Mouse (Mus musculus) MEL (cell line): ENCODE results near the gene Trdmt1. TPM values are rescaled to one million over a fixed set of nuclear protein-coding genes. Genes with fewer than 3 reads are reported as not detected.

Experiments used
- DNase-seq: peaks from one replicate; pipeline ENCODE4 v3.0.0; 2011; ENCODE audit warnings: low read depth, low spot score
- H3K27ac ChIP-seq: 2 replicates; pipeline ENCODE4 v1.5.1; 2012; ENCODE audit warnings: low read depth, mild to moderate bottlenecking, control low read depth, low read length, moderate library complexity; ENCODE audit not compliant: control insufficient read depth
- H3K27me3 ChIP-seq, 2 experiments: fragments of 150-350 bp in 1 of 2; sonication (generic) in 1 of 2; 2 replicates each; pipeline ENCODE4 v1.6.1; 2012; ENCODE audit warnings: low read length in 2 of 2, mild to moderate bottlenecking in 2 of 2, improper control_type of control experiment in 1 of 2, moderate library complexity in 1 of 2; ENCODE audit not compliant: insufficient read depth in 2 of 2, control insufficient read depth in 1 of 2
- H3K36me3 ChIP-seq, 2 experiments: 2 replicates each; pipeline ENCODE4 v1.6.1; 2012 to 2014; ENCODE audit warnings: low read length in 2 of 2, improper control_type of control experiment in 1 of 2, inconsistent platforms in 1 of 2, mild to moderate bottlenecking in 1 of 2; ENCODE audit not compliant: insufficient read depth in 2 of 2, control insufficient read depth in 1 of 2
- H3K4me1 ChIP-seq, 2 experiments: fragments of 150-350 bp in 1 of 2; sonication (generic) in 1 of 2; 2 replicates each; pipeline ENCODE4 v1.6.1; 2012; ENCODE audit warnings: low read length in 2 of 2, improper control_type of control experiment in 1 of 2, mild to moderate bottlenecking in 1 of 2; ENCODE audit not compliant: insufficient read depth in 2 of 2, control insufficient read depth in 1 of 2
- H3K4me3 ChIP-seq, 2 experiments: fragments of 150-350 bp in 1 of 2; sonication (generic) in 1 of 2; 2 replicates each; pipeline ENCODE4 v1.5.1; 2012; ENCODE audit warnings: low read depth in 2 of 2, low read length in 2 of 2, mild to moderate bottlenecking in 2 of 2, moderate library complexity in 2 of 2, control low read depth in 1 of 2, improper control_type of control experiment in 1 of 2; ENCODE audit not compliant: control insufficient read depth in 1 of 2, insufficient read depth in 1 of 2
- H3K79me2 ChIP-seq: 2 replicates; pipeline ENCODE4 v1.6.1; 2012; ENCODE audit warnings: mild to moderate bottlenecking, low read length, moderate library complexity; ENCODE audit not compliant: control insufficient read depth, poor library complexity, insufficient read depth
- H3K9ac ChIP-seq: 2 replicates; pipeline ENCODE4 v1.6.1; 2012; ENCODE audit warnings: low read depth, mild to moderate bottlenecking, control low read depth, low read length, moderate library complexity; ENCODE audit not compliant: control insufficient read depth, poor library complexity, severe bottlenecking
- H3K9me3 ChIP-seq: fragments of 150-350 bp; sonication (generic); replicated peaks from 2 replicates; pipeline ENCODE4 v1.6.1; 2012; ENCODE audit warnings: mild to moderate bottlenecking, low read length, improper control_type of control experiment, moderate library complexity; ENCODE audit not compliant: insufficient read depth
- BHLHE40 ChIP-seq: IDR thresholded peaks from 2 replicates; pipeline ENCODE4 v1.6.1; 2012; ENCODE audit warnings: low read depth, mild to moderate bottlenecking, inconsistent platforms, low read length, improper control_type of control experiment, borderline replicate concordance
- CHD1 ChIP-seq: IDR thresholded peaks from 2 replicates; pipeline ENCODE4 v1.6.1; 2012; ENCODE audit warnings: low read depth, mild to moderate bottlenecking, inconsistent platforms, low read length, improper control_type of control experiment
- EP300 ChIP-seq, 2 experiments: IDR thresholded peaks; 2 replicates each; pipeline ENCODE4 v1.6.1; 2011; ENCODE audit warnings: improper control_type of control experiment in 2 of 2, low read length in 2 of 2, low read depth in 1 of 2, mild to moderate bottlenecking in 1 of 2
- ETS1 ChIP-seq: IDR thresholded peaks from 2 replicates; pipeline ENCODE4 v1.6.1; 2012; ENCODE audit warnings: low read depth, mild to moderate bottlenecking, inconsistent platforms, low read length, improper control_type of control experiment, moderate library complexity
- GATA1 ChIP-seq: IDR thresholded peaks from 2 replicates; pipeline ENCODE4 v1.6.1; 2011; ENCODE audit warnings: low read depth, low read length, improper control_type of control experiment
- JUND ChIP-seq: IDR thresholded peaks from 2 replicates; pipeline ENCODE4 v1.6.1; 2011; ENCODE audit warnings: low read depth, mild to moderate bottlenecking, improper control_type of control experiment, low read length
- KAT2A ChIP-seq: conservative IDR thresholded peaks from 2 replicates; pipeline ENCODE4 v1.6.1; 2012; ENCODE audit warnings: low read depth, low read length, improper control_type of control experiment, inconsistent platforms
- MAFK ChIP-seq: IDR thresholded peaks from 2 replicates; pipeline ENCODE4 v1.6.1; 2011; ENCODE audit warnings: low read depth, mild to moderate bottlenecking, low read length, improper control_type of control experiment, borderline replicate concordance
- MAZ ChIP-seq: IDR thresholded peaks from 2 replicates; pipeline ENCODE4 v1.6.1; 2012; ENCODE audit warnings: low read depth, mild to moderate bottlenecking, inconsistent platforms, low read length, improper control_type of control experiment
- MXI1 ChIP-seq: IDR thresholded peaks from 2 replicates; pipeline ENCODE4 v1.6.1; 2011; ENCODE audit warnings: mild to moderate bottlenecking, low read depth, low read length, improper control_type of control experiment
- MYB ChIP-seq: IDR thresholded peaks from 2 replicates; pipeline ENCODE4 v1.6.1; 2011; ENCODE audit warnings: mild to moderate bottlenecking, low read depth, low read length, improper control_type of control experiment
- MYC ChIP-seq: IDR thresholded peaks from 2 replicates; pipeline ENCODE4 v1.6.1; 2011; ENCODE audit warnings: low read depth, mild to moderate bottlenecking, low read length, improper control_type of control experiment, moderate library complexity
- NELFE ChIP-seq: IDR thresholded peaks from 2 replicates; pipeline ENCODE4 v1.6.1; 2011; ENCODE audit warnings: low read depth, low read length, improper control_type of control experiment
- POLR2A ChIP-seq, 2 experiments: IDR thresholded peaks; 2 replicates each; pipeline ENCODE4 v1.6.1; 2011 to 2012; ENCODE audit warnings: low read length in 2 of 2, mild to moderate bottlenecking in 2 of 2, control low read depth in 1 of 2, improper control_type of control experiment in 1 of 2, low read depth in 1 of 2, moderate library complexity in 1 of 2; ENCODE audit not compliant: control insufficient read depth in 1 of 2, insufficient read depth in 1 of 2, poor library complexity in 1 of 2
- POLR2AphosphoS2 ChIP-seq: IDR thresholded peaks from 2 replicates; pipeline ENCODE4 v1.6.1; 2011; ENCODE audit warnings: low read length, improper control_type of control experiment
- RAD21 ChIP-seq: IDR thresholded peaks from 2 replicates; pipeline ENCODE4 v1.6.1; 2011; ENCODE audit warnings: mild to moderate bottlenecking, low read depth, low read length, improper control_type of control experiment
- RCOR1 ChIP-seq: IDR thresholded peaks from 2 replicates; pipeline ENCODE4 v1.6.1; 2012; ENCODE audit warnings: low read depth, mild to moderate bottlenecking, inconsistent platforms, low read length, improper control_type of control experiment
- SIN3A ChIP-seq: IDR thresholded peaks from 2 replicates; pipeline ENCODE4 v1.6.1; 2012; ENCODE audit warnings: low read length, improper control_type of control experiment, inconsistent platforms
- TBP ChIP-seq: IDR thresholded peaks from 2 replicates; pipeline ENCODE4 v1.8.0; 2011; ENCODE audit warnings: low read depth, low read length, improper control_type of control experiment
- TCF12 ChIP-seq: IDR thresholded peaks from 2 replicates; pipeline ENCODE4 v1.6.1; 2014; ENCODE audit warnings: low read depth, mild to moderate bottlenecking, inconsistent platforms, low read length, improper control_type of control experiment, moderate library complexity
- UBTF ChIP-seq: IDR thresholded peaks from 2 replicates; pipeline ENCODE4 v1.6.1; 2012; ENCODE audit warnings: low read depth, mild to moderate bottlenecking, inconsistent platforms, low read length, improper control_type of control experiment, moderate library complexity, borderline replicate concordance; ENCODE audit not compliant: insufficient read depth
- USF2 ChIP-seq, 2 experiments: IDR thresholded peaks; 2 replicates each; pipeline ENCODE4 v1.6.1; 2011 to 2012; ENCODE audit warnings: improper control_type of control experiment in 2 of 2, low read length in 2 of 2, borderline replicate concordance in 1 of 2, inconsistent platforms in 1 of 2, low read depth in 1 of 2, mild to moderate bottlenecking in 1 of 2; ENCODE audit not compliant: insufficient read depth in 1 of 2
- ZC3H11A ChIP-seq: IDR thresholded peaks from 2 replicates; pipeline ENCODE4 v1.6.1; 2012; ENCODE audit warnings: low read depth, mild to moderate bottlenecking, inconsistent platforms, low read length, improper control_type of control experiment
- ZKSCAN1 ChIP-seq: IDR thresholded peaks from 2 replicates; pipeline ENCODE4 v1.6.1; 2012; ENCODE audit warnings: low read depth, mild to moderate bottlenecking, inconsistent platforms, low read length, improper control_type of control experiment, moderate library complexity
- ZMIZ1 ChIP-seq: IDR thresholded peaks from 2 replicates; pipeline ENCODE4 v1.6.1; 2012; ENCODE audit warnings: low read depth, mild to moderate bottlenecking, inconsistent platforms, low read length, improper control_type of control experiment, moderate library complexity
- ZNF384 ChIP-seq: IDR thresholded peaks from 2 replicates; pipeline ENCODE4 v1.6.1; 2012; ENCODE audit warnings: low read depth, mild to moderate bottlenecking, inconsistent platforms, low read length, improper control_type of control experiment
- polyA plus RNA-seq, 2 experiments: library from polyadenylated mRNA; stranded (reverse) in 1 of 2; unstranded in 1 of 2; fragments of >175 nt in 1 of 2; fragments of >200 nt in 1 of 2; gene quantifications; 2 replicates each; pipeline versions ENCODE4 v1.2.1 to v1.2.4; 2012; ENCODE audit warnings: low replicate concordance in 2 of 2, low read depth in 1 of 2; ENCODE audit not compliant: insufficient read length in 2 of 2, insufficient read depth in 1 of 2, missing spikeins in 1 of 2
- total RNA-seq: library from RNA; depleted of rRNA; stranded (reverse); fragments of 300-350 nt; gene quantifications from 2 replicates; pipeline ENCODE4 v1.2.3, GENCODE M21; 2012

Trdmt1 gene
- total and polyA plus RNA-seq, 3 experiments, result 8.6 to 9.2 TPM; not detected in 1

GRCm38 (mm10) chr2:13538704-13539377 is 5.6 kb downstream of the Trdmt1 start:
- peaks cover 0 to 38% of the 10 kb centered on the region in 2 experiments; a peak in 2 of 4 replicates for H3K36me3 ChIP-seq
- peak overlapping the region; percentile 85 for H3K27ac ChIP-seq
- peak; percentile 83 for DNase-seq
- H3K4me1 ChIP-seq, result peaks cover 24 to 32% of the 10 kb centered on the region in 2 experiments
- H3K27me3 ChIP-seq, result no peaks in the 10 kb centered on the region
- TF ChIP-seq TBP, result peak; percentile 8; the same call in 1 of the 2 replicates
- TF ChIP-seq MYB, result no peak
- TF ChIP-seq CHD1, result no peak
- peak; percentile 40 for TF ChIP-seq NELFE
- peak in 1 of 2 experiments; percentile 39; a peak in 1 of 4 replicates for TF ChIP-seq POLR2A (IDR thresholded peaks at IDR 0.05; ENCODE audit: control insufficient read depth in 1 of 2, insufficient read depth in 1 of 2, low read depth in 1 of 2, low read length in 2 of 2, poor library complexity in 1 of 2)
- 0 out of 2 replicates have a peak, but pooled peaks have one; percentile 38 for TF ChIP-seq RCOR1
- TF ChIP-seq EP300 (IDR thresholded peaks at IDR 0.05; ENCODE audit: low read depth in 1 of 2, low read length in 2 of 2), result peak in 1 of 2 experiments; percentile 15; a peak in 1 of 4 replicates
- TF ChIP-seq ZNF384, result 0 out of 2 replicates have a peak, but pooled peaks have one; percentile 24
- no peak for TF ChIP-seq MAFK
- TF ChIP-seq UBTF, result no peak
- TF ChIP-seq RAD21, result no peak
- TF ChIP-seq MXI1, result no peak
- 0 out of 2 replicates have a peak, but pooled peaks have one; percentile 38 for TF ChIP-seq POLR2AphosphoS2
- 0 out of 2 replicates have a peak, but pooled peaks have one; percentile 12 for TF ChIP-seq BHLHE40
- TF ChIP-seq SIN3A, result peak; percentile 13
- TF ChIP-seq ZC3H11A, result no peak
- TF ChIP-seq KAT2A, result peak; percentile 36; the same call in 1 of the 2 replicates
- no peak for TF ChIP-seq JUND
- 0 out of 2 replicates have a peak, but pooled peaks have one; percentile 31 for TF ChIP-seq ZMIZ1
- TF ChIP-seq GATA1, result peak; percentile 42; the same call in 1 of the 2 replicates
- no peak for TF ChIP-seq ZKSCAN1
- TF ChIP-seq USF2 (IDR thresholded peaks at IDR 0.05; ENCODE audit: borderline replicate concordance in 1 of 2, insufficient read depth in 1 of 2, low read depth in 1 of 2, low read length in 2 of 2), result no peak
- TF ChIP-seq MYC, result 0 out of 2 replicates have a peak, but pooled peaks have one; percentile 42
- peak; percentile 43; the same call in 1 of the 2 replicates for TF ChIP-seq TCF12
- peak; percentile 83; the same call in 1 of the 2 replicates for TF ChIP-seq MAZ
- peak; percentile 32; the same call in 1 of the 2 replicates for TF ChIP-seq ETS1
- peaks cover 6% of the 10 kb centered on the region for H3K79me2 ChIP-seq
- peak overlapping the region; percentile 26 to 47 for H3K4me3 ChIP-seq
- peak overlapping the region; percentile 41 for H3K9ac ChIP-seq
- no peaks in the 10 kb centered on the region for H3K9me3 ChIP-seq
